Mouse (Mus musculus): ENCODE measurements around the gene Plcb3.
A peak's percentile ranks its signal among the peaks of the same experiment; 100 is the strongest.

Gene Plcb3

DNA sequence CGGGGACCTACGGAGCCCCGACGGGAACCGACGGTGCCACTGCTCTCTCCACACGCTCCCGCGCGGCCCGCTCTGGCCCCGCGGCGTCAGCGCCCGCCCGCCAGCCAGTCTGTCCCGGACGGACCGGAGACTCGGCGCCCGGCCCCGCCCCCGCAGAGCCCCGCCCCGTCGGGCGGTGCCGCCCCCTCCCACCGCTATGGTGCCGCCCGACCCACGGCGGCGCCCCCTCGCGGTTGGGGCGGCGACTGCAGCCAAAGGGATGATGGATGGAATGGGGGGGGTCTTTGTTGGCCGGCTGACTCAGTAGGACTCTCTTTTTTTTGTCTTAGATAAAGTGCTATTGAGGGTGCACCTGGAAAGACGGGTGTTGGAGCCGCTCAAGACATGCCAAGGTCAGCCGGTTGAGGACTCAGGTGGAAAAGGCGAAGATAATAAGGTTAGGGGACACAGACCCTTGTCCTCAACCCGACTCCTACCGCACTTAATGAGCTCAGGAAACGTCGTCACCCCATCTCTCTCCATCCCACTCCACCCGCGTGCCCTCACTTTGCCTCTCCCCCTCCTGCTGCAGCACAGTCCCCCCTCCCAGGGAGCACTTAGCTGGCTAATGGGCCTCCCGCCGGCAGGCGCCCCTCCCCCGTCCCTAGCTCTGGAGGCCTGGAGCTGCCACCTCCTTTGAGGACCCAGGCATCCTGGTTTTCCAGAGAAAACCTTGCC is 6.4 kb downstream of the Plcb3 start:
- peak; percentile 78 for DNase-seq

DNA sequence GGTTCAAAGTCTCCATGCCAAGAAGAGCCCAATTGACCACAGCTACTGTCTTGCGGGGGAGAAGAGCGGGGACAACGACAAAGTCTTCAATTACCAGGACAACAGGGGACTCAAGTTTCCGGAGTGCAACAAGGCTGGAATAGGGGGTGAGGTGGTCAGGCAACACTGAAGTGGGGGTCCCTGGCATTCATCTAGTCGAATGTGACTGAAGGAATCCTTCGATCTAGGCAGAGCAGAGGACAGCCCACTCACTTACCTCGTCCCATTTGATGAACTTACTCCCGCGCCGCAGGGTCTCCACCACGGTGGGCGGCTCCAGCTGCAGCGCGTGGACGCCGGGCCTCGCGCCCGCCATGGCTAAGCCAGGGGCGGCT is 7.0 kb downstream of the Plcb3 start:
- no peak for DNase-seq

DNA sequence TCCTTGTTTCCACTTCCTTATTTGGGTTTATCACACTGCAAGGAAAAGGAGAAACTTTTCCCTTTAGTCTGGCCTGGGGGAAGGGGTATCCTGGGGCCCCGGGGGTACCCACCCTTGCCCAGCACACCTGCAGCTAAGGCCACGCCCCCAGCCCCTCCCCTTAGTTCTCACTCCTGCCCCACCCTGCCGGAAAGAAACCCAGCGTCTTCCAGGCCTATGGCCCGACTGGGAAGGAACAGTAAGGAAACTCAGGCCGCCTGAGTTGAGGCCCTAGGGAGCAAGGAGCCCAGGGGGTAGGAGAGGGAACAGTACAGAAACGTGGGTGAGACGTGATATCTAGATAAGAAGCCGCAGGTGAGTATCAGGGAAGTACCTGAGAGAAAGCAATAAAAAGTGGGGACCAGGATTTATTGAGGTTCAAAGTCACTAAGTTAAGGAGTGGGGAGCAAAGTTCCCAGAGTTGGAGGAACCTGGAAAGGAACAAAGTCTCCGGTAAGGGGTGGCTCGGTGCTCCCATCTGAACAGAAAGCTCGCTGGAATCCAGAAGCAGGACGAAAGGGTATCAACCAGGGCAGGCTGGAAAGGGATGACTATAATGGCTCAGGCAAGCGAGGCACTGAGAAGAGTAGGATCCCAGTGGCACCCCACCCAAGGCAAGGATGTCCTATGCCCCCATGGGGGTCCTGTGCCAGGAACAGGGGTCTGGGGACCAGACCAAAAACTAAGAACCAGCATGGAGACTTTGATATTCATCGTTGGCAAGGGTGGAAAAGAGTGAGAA is 7.6 kb downstream of the Plcb3 start:
- DNase-seq = no peak

DNA sequence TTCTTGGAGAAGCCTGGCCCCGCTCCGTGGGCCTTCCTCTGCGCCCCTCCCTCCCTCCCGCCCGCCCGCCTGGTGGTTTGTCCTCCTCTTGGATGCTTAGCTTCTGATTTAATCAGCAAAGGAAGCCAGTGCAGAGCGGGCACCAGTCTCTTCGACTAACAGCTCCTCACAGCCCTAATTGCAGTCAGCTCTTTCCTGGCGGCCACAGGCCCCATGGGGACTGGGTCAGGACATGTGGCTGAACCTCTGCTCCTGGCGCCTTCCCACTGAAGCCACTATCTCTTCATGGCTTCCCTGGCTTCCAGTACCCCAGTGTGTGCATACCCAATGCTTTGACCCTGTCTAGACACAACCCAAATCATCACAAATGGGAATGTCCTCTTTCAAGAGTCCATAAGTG is 19.8 kb downstream of the Plcb3 start:
- DNase-seq = no peak

DNA sequence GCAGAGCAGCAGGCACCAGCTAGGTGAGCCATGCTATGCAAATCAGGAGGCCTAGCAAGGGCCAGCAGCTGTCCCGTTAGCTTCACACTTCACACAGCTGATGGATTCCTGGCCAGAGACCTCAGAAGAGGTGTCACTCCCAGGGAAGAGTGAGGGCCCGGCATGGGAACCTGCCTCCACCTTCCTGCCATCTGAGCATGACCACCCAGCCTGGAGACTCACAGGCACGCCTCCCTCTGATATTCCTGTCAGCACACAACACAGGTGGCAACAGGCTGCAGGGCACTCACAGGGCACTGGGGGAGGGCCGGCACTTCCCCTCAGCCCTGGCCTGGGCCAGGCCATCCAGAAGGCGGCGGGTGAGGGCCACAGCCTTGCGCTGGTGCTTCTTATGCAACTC is 20.8 kb downstream of the Plcb3 start:
- DNase-seq = no peak

DNA sequence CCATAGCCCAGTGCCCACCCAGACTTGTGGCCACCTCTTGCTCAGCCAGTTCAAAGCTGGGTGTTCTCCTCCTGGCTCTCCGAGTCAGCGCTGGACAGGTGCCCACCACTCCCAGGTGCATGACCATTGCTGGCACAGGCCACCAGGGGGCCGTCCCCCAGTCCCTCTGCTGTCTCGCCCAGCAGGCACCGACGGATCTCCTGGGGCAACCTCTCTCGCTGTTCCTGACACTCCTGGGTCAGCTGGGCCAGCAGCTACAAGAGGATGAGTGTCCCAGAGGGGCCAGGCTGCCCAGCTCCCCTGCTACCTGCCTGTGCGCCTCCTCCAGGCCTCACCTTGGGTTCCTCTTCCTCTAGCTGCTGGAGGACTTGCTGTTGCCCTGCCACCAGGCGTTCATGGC is 22.2 kb downstream of the Plcb3 start:
- peak; percentile 42 for DNase-seq

DNA sequence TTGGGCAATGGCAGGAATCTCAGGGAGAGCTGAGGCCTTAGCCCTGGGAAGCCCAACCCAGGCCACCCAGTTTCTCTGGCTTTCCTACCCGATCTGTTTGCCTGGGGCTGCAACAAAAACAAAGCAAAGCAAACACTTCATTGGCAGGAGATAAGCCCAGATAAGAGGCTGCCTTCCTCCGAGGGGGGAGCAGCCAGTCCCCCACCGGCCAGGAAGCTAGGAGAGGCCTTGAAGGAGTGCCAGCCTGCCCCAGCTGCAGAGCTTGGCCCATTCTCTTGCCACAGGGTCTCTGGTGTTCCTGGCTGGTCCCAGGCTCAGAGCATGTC is 23.6 kb downstream of the Plcb3 start:
- DNase-seq = no peak

DNA sequence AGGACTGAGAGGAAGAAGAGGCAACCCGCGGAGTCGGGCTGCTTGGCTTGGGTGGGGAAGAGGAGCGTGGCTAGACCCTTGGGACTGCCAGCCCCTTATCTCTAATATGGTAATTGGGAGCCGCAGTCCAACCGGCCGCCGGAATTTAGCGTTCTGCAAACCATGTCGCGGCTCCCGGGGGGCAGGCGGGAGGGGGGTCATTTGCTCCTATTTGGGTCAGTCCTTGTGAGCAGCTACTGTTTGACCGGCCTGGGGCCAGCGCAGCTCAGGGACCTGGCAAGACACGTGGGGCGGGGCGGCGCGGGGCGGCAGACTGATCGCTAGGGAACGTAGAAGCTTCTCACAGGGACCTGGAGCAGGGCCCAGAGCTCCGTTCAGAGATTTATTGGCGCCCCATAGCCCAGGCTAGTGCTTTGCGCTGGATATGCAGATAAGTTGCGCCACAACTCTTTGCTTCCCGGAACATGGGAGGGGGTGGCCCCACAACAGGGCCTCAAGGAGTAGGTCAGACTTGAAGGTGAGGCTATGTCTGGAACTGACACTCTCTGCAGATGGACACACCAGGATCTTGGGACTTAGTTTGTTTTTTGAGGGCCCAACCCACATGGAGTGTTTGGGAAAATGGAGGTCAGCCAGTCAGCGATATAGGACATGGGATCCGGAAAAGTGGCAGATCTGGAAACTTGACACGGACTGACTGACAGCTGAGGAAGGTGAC is 24.1 kb downstream of the Plcb3 start:
- DNase-seq = peak; percentile 80

DNA sequence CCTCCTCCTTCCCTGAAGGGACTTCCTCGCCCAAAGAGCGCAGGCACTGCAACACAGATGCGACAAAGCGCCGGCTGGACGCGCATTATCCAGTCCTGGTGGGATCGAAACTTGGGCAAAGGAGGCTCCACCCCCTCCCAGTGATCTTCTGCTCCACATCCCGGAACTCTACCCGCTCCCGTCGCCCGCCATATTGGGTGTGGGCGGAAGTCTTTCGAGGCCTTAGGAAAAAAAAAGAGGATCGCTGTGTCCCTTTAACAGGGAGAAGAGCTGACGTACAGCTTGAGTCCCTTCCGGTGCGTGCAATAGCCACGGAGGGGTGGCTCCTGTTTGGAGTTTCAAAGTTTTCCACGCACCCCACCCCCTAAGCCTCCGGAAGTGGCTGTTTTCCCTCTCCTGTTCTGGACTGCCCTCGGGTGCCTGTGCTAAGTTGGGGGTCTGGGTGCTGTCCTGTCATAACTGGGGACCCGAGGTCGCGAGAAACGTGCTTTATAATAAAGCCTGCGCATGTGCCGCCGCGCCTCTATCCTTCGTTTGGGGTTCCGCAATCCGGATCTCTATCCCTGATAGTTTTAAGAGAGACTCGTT is 24.8 kb downstream of the Plcb3 start:
- peak; percentile 97 for DNase-seq

DNA sequence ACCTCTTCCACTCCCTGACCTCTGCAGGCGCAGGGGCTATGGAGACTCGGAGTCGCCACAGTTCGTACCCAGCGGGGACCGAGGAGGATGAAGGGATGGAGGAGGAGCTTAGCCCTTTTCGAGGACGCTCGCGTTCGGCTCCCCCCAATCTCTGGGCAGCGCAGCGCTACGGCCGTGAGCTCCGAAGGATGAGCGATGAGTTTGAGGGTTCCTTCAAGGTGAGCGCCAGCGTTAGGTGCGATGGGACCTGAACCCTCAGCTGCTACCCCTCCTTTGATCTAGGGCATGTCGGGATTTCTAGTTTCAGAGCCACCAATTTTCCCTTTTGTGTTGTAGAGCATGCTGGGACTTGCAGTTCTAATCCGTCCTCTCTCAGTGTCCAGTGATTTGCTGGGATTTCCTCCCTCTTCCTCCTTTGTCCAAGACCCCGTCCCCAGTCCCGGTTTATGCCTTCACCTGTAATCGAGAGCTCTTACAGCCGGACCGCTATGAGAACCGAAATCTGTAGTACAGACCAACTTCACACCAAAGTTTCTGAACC is 25.6 kb downstream of the Plcb3 start:
- DNase-seq = peak; percentile 83

DNA sequence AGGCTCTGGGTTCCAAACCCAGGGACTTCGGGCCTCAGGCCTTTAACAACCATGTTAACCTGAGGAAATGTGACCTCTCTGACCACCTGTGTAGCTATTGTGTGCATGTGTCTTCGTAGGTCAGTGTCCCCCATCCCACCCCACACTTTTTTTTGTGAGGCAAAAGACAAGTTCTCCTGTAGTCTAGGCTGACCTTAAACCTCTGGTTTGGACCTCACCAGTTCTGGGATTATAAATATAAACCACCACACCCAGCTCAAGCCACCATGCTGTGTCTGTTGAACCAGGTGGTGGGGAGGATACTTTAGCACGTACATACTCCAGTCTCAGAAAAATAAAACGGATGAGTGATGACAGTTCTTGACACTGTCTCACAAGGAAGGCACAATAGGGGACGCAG is 26.3 kb downstream of the Plcb3 start:
- no peak for DNase-seq

DNA sequence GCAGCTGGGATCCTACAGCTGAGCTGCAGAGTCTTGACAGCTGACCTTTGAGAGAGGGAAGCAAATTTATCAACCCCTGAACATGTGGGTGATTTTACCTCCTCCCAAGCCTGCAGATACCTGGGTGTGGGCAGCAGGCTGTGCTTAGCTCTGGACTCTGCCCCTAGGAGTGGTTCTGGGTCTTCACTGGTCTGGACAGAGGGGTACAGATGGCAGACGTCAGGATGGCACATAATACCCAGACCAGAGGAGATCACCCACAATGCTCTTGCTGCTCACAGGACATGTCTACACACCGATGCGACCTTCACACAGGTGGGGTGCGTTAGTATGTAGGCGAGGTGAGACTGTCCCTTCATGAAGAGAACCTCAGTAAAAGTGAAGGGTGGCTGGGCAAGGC is 26.7 kb downstream of the Plcb3 start:
- DNase-seq = no peak

DNA sequence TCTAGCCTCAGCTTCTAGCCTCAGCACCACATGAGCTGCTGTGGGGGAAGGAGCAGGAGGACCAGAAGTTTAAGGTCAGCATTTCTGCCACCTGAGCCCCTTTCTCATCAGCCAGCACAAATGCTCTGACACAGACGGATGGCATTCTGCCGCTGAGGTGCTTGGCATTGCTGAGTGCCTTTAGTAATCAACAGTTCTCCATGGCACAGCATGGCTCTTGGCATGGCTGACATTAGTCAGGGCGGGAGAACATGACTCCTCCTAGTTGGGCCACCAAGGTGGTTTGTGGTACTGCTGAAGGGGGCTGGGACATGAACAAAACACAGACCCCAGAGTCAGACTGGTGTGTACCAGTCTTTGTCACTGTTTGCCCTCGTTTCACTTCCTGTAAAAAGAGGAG is 28.1 kb downstream of the Plcb3 start:
- no peak for DNase-seq

DNA sequence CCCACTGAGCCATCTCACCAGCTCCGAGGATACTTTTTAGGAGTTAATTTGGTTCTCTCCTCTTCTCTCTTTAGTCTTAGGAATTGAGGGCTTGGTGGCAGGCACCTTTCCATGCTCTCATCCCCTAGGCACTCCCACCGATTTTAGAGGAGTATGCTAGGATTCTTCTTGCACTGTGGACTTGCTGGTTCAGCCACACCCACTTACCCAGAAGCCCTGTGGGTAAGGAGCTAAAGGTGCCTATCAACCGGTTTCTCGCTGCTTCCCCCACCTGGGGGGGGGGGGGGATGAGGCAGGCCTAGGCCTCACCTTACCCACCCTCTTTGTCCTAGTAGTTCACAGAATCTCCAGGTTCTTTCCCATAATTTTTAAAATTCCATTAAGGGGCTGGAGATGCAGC is 28.5 kb downstream of the Plcb3 start:
- DNase-seq = no peak

DNA sequence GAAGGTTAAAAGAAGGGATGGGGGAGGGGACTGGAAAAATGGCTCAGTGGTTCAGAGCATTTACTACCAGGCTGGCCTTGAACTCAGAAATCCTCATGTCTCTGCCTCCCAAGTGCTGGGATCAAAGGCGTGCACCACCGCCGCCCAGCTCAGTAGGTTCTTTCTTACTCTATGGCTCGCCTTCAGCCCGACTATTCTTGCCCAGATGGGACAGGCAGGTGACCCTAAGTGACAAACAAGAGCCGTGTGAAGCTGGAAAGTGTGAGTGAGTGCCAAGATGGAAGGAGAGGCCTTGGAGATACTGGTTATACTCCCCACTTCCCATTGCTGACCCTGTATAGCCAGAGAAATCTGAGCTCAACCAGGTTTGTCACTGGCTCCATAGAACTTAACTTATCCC is 32.6 kb downstream of the Plcb3 start:
- no peak for DNase-seq

DNA sequence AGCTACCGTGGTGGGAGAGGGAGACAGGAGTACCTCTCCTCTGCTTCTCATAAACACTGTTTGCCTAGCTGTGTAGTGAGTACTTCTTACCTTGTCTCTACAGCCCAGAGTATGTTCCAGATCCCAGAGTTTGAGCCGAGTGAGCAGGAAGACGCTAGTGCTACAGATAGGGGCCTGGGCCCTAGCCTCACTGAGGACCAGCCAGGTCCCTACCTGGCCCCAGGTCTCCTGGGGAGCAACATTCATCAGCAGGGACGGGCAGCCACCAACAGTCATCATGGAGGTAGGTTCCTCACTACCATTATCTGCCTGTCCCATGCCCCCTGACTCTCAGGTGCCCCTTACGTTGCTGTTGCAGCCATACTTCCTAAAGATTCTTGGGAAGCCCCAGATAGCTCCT is 33.5 kb downstream of the Plcb3 start:
- DNase-seq = no peak

DNA sequence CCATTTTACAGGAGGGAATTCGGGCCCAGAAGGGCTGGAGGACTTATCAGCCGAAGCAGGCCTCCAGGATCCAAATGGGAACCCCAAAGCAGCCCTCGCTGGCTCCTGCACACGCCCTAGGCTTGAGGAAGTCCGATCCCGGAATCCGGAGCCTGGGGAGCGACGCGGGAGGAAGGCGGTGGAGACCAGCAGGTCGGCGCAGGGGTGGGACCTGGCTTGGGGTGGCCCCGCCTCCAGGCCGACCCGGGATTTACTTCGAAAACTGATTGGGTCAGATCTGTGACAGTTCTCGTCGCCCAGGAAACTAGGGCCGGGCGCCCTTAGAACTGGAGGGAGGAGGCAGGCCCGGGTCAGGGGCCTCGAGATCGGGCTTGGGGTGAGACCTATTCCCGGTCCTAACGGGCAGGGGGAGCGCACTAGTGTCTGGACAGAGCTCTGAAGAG is 34.0 kb downstream of the Plcb3 start, which contains the start of gene Gpr137:
Gpr137 (minus strand) TSS at position 232 of the 443 bp plus-strand sequence.
- DNase-seq = peak; percentile 95

DNA sequence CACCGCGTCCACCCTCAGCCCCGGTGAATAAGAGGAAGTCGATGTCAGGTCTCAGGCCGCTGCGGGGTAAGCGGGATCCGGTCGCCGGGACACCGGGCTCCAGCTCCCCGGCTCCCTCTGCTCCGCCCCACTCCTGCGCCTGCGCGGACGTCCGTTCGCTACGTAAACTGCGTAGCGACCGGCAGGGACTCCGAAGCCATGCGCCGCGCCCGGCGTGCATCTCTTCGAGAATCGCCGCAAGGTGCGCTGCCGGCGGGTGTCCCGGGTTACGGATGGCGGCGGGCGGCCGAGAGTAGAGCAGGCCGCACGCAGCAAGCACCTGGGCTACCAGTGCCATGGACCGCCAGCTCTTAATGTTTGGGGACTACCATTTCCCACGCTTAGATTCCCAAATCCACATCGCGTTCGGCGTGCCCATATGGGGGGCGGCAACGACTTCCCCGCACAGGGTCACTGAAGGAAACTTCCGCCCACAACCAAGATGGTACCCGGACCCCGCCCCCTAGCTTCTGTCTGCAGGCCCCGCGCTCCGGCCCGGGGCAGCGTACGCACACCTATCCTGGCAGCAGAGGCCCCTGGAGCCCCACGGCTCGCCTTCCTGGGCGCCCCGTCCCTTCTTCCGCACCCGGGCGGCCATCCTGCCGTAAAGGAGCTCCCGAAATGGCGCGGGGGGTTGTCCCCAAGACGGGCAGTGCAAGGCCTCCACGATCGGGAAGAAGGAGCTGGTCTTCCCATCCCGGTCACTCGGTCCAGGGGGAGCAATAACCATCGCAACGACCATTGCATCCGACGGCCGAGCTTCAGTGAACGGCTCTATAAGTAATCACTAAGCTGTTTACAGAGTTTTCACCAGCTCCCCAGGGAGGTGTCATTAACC is 34.7 kb downstream of the Plcb3 start, which contains the start of gene Bad:
Bad (plus strand) TSS at position 490 of the 877 bp plus-strand sequence.
- DNase-seq = peak; percentile 95

DNA sequence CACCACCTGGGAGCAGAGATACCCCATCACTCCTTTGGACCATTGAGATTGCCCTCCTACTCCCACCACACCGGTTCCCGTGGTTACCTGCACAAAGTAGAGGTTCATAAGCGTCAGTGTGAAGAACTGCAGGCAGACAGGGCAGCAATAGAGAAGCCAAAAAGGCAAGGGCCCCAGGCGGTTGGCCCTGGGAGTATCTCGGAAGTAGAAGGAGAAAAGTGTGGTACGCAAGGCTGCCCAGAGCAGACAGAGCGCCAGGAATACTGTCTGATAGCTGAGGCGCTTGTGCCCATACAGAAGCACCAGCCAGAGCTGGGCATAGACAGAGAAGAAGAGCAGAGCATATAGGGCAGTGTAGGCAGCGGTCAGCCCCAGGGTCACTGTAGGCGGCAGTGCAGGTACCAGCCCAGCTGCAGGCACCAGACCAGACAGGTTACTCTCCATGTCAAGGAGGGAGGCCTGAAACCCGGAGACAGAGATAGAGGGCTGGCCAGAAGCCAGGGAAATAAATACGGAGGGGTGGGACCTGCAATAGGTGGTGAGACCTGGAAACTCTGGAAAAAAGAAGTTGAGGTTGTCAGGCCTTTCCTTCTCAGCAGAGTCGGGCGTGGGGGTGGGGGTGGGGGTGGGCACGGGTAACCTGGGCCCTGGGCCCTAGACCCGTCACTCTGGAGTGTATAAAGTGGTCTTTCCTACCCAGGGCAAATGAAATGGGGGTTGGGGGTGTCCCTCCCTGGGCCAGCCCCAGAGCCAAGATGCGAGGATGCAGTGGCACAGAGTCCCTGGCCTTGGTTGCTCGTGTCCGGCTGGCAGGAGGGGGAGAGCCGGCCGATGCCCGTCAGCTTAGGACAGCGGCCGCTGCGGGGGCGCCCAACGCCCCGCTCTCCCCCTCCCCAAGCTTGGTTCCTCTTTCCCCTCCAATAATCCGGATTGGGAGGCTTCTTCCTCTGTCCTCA is 35.6 kb downstream of the Plcb3 start:
- DNase-seq = no peak

DNA sequence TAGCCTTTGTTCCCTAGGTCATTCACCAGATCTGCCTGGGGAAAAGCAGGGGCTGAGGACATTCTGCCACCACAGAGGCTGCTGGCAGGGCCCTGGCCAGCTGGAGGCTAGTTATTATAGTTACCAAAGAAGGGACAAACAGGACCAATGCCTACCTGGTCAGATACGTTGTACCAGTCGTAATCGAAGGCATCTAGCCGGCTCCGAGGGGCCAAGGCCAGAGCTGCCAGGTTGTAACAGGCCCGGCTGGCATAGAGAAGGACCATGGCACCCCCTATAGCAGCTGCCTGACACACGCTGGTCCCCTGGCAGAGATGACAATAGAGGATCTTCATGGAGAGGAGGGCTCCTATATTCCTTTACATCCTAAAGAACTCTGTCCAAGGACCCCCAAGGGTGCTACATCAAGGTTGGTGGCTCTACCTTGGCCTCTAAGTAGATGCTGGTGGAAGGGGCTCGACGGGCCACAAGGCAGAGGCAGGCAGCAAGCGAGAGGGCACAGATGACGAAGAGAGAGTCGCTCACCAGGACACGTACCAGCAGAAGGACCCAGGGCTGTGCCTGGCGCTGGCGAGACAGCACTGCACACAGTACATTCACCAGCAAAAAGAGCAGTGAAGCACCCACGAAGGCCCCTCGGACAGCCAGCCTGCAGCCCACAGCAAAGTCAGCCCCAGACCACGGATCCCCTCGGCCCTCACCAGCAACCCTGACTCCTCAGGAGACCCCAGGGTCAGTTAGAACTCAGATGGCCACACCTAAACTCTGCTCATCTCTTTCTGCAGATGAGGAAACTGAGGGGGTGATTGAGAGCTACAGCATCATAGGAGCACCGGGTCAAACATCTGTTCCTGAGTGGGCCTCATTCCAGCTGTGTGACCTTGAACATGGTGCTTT is 36.9 kb downstream of the Plcb3 start:
- DNase-seq = no peak

All from retina, postnatal 1 day (tissue).